Mouse (Mus musculus): Measurements from ENCODE around the gene Rapgef2.

Gene Rapgef2

DNA sequence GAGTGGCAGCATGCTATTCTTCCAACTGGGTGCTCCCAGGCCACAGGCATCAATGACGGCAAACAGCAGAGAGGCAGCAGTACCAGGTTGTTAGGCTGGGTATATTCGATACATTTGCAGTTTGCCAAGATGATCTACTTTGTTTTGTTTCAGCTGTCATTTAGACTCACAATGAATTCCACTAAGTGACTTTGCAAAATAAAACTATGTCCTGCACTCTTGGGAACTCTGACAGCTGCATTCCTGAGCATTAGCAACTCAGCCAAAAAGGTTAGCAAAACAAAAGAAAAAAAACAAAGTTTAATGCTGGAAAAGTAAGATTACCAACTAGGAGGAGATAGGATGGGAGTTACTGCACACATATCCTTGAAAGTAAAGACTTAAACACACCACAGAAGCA is 3.3 kb downstream of the Rapgef2 start:
- DNase-seq (ENCODE audit: low spot score in 2 of 2): no peak

DNA sequence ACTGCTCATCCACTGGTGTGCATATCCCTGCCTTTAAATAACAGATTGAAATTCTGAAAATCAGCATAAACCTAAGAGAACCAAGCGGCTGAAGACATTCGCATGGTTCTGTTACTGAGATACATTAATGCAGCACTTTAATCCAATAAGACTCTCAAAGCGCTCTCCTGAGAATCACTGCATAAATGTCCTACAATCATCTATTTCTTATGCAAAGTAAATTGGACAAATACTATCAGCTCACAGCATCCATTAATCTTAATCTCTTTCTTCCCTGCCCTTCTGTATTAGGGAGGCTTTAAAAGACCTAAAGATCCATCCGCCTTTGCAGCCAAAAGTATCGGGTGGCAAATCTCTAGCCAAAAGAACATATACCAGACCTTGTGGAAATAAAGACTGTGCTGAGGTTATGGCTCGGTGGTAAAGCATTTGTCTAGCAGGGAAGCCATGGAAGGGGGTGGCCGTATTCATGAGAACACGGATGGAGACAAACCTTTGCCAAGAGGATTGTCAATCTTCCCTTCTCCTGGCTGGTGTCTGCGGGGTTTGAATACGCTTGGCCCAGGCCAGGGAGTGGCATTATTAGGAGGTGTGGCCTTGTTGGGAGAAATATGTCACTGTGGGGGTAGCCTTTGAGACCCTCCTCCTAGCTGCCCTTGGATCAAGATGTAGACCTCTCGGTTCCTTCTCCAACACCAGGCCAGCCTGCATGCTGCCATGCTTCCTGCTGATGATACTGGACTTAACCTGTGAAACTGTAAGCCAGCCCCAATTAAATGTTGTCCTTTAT is 10.3 kb downstream of the Rapgef2 start:
- no peak for DNase-seq (ENCODE audit: low spot score in 2 of 2)

DNA sequence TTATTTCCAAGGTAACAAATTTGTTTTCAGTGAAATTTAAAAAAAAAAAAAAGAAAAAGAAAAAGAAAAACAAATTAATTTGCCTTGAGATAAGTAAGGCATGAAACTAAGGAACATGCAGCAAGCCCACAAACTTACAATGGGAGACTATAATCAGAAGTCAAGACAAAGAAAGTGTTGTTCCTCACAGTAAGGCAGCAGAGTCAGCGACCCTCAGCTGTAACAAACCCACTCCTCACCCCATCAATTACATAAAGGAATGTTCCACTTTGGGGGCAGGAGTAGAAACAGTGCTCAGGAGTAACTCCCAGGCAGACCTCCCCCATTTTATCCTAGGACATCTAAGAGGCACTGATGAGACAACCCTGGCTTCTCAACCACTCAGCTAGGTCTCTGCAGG is 13.0 kb downstream of the Rapgef2 start:
- no peak for DNase-seq (ENCODE audit: low spot score in 2 of 2)

- DNase-seq (ENCODE audit: low spot score in 2 of 2): no peak
Observed at GRCm38 (mm10) chr3:79272939-79273338, 13.4 kb downstream of the Rapgef2 start.

- no peak for DNase-seq (ENCODE audit: low spot score in 2 of 2)
Observed at GRCm38 (mm10) chr3:79270980-79271555, 15.2 kb downstream of the Rapgef2 start.

GRCm38 (mm10) chr3:79269872-79270271 is 16.4 kb downstream of the Rapgef2 start:
- no peak for DNase-seq (ENCODE audit: low spot score in 2 of 2)

GRCm38 (mm10) chr3:79266976-79267375 is 19.3 kb downstream of the Rapgef2 start:
- DNase-seq (ENCODE audit: low spot score in 2 of 2): no peak

DNA sequence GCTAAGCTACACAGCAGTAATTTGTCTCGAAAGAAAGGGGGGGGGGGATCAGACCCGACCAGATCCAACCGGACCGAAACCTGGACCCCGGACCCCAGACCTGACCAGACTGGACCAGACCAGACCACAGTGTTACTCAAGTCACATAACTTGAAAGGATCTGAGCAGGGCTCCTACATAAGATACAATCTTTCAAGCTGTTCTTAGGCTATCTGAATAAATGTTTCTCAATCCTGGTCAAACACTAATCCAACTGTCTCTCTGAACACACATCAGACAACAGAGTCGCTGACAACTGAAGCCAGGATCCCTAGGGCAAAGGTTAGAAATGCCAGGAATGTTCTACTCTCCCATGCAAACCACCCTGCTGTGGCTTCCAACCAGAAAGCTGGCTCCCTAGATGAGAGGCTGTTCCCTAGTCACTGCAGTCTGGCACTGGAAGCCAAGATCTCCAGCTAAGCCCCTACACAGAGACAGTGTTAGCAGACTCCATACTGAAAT is 24.5 kb downstream of the Rapgef2 start:
- no peak for DNase-seq (ENCODE audit: low spot score in 2 of 2)

- DNase-seq (ENCODE audit: low spot score in 2 of 2): no peak
Observed at GRCm38 (mm10) chr3:79254023-79254422, 32.3 kb downstream of the Rapgef2 start.

DNA sequence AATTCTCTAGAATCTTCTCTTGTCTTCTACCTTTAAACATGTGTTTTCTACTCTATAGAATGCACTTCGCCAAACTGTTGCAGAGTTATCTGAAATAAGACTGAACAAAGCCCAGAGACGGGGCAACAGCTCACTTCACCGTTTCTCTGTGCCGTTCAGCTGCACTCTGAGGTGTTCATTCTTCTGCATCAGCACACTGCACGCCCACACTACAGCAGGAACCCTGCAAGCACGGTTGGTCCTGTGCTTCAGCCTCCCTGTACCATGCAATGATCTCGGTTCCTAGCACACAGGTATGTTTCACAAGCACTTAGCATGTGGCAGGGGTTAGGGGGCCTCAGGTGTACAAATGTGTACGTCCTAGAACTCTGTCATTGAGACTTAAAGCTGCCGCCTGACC is 32.9 kb downstream of the Rapgef2 start:
- no peak for DNase-seq (ENCODE audit: low spot score in 2 of 2)

DNA sequence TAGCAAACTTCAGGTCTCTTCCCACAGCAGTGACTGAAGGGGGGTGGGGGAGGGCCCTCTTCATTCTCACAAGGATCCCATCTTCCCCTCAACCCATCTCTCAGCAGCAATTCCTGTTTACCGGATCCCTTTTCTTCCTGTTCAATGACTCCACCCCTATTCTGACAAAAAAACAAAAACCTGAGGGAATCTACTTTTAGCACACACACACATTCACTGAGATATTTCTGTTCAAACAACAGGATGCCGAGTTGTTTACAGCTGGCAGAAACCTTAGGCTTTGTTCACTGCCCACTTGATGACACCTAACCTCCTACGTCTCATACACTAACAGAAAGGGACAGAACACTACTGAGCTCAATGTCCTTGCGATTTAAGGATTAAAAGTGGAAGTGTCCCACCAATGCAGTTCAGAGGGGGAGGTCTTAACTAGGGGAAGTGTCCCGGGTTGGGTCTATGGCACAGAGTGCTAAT is 33.4 kb downstream of the Rapgef2 start:
- DNase-seq (ENCODE audit: low spot score in 2 of 2): no peak

DNA sequence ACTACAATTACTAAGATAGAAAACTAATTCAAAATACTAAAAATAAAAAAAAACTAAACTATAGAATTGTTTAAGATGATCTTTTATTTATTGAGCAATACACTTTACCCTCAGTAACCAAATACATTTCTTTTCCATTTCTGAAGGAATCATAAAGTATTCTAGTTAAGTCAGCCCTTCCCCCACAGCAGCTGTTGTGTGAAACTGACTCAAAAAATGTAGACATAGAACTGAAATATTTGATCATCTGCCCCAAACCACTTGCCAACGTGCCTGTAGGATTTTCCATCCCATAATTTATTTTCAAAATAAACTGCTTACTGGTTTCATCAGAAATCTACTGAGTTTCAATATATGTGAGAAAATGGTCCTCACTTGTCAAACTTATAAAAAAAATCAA is 36.4 kb downstream of the Rapgef2 start:
- DNase-seq (ENCODE audit: low spot score in 2 of 2): no peak

DNA sequence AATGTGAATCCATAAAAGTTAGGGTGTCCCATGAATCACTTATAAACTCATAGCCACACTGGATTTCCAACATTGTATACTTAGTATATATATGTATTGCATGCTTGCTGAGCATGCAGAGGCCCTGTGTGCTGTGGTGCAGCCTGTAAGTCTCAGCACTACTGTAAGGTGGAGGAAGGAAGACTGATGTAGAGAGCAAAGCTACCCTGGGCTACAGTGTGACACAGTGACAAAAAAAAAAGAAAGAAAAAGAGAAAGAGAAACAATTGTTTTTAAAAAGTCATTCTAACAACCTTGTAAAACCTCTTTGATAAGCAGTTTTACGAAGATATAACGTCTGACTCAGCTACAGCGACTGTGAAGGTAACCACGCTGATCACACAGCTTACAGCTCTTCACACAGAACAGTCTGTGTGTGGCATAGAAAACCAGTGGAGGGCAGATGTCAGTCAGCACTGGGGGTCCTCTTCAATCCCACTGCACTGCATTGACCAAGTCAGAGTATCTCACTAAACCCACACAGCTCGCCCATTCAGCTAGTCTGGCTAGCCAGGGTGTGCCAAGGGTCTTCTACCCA is 37.6 kb downstream of the Rapgef2 start:
- no peak for DNase-seq (ENCODE audit: low spot score in 2 of 2)

- no peak for DNase-seq (ENCODE audit: low spot score in 2 of 2)
Observed at GRCm38 (mm10) chr3:79248208-79248607, 38.1 kb downstream of the Rapgef2 start.

DNA sequence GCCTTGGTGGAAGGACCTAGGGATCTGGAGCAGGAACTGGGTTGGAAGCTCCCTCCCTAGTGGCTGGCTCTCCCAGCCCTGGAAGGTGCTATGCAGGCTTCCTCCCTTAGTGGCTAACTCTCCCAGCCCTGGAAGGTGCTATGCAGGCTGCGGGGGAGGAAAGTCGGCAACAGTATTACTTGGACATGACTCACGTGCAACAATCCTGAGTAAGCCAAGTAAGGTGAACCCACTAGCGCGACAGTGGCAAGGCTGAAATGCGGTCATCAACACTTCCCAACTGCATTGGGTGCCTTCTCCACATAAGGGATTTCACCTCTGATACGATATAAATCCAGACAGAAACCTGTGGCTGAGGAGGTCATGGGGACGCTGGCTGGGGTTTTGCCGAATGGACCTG is 42.0 kb downstream of the Rapgef2 start:
- DNase-seq (ENCODE audit: low spot score in 2 of 2): no peak

- no peak for DNase-seq (ENCODE audit: low spot score in 2 of 2)
Observed at GRCm38 (mm10) chr3:79242922-79243705, 43.2 kb downstream of the Rapgef2 start.

GRCm38 (mm10) chr3:79242298-79242697 is 44.0 kb downstream of the Rapgef2 start:
- DNase-seq (ENCODE audit: low spot score in 2 of 2): no peak

DNA sequence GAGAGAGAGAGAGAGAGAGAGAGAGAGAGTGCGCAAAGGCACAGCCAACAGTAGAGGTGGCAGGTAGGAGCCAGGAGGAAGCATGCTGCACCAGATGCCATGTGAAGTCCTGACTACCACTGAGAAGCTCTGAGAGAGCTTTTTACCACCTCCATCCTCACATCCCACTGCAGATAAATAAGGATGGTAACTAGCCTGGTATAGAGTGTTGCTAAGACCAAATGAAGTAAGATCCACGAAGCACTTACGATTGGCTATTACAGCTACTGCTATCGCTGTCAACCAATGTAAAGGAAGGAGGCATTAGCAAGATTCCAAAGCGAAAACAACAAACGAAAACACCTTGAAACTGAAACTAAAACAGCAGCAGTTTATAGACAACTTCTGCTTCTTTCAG is 47.3 kb downstream of the Rapgef2 start:
- DNase-seq (ENCODE audit: low spot score in 2 of 2): no peak

- no peak for DNase-seq (ENCODE audit: low spot score in 2 of 2)
Observed at GRCm38 (mm10) chr3:79238456-79239065, 47.8 kb downstream of the Rapgef2 start.

- DNase-seq (ENCODE audit: low spot score in 2 of 2): peak in 1 of 2 experiments; percentile 12
Observed at GRCm38 (mm10) chr3:79237619-79238342, 48.5 kb downstream of the Rapgef2 start.

DNA sequence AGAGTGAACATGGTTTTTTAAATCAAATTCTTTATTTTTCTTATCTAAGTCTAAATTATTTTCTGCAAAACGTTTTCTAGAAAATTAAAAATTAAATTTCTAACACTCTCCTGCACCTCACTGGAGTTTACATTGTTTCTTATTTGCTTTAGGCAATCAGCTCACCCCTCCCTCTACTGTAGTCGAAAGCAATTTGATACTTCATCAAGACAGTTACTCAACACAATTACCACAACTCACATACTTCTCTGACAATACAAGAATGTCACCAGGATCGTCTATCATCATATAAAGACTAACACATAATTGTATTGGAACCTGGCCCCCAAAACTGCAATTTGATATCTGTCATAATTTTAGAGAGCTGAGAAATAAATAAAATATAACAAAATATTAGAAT is 51.8 kb downstream of the Rapgef2 start:
- no peak for DNase-seq (ENCODE audit: low spot score in 2 of 2)

All from spleen, postnatal 14 days (tissue).